Mouse (Mus musculus) CH12.LX (cell line): ENCODE results near the gene Arg1. TPM values are rescaled to one million over a fixed set of nuclear protein-coding genes. Genes with fewer than 3 reads are reported as not detected.

Experiments used
- DNase-seq: peaks from one replicate; pipeline ENCODE4 v3.0.0-alpha.2; 2013; ENCODE audit errors: extremely low read depth
- H3K27ac ChIP-seq: 2 replicates; pipeline ENCODE4 v1.5.1; 2012; ENCODE audit warnings: low read depth, mild to moderate bottlenecking, control low read depth, moderate library complexity; ENCODE audit not compliant: insufficient read depth
- H3K27me3 ChIP-seq: replicated peaks from 2 replicates; pipeline ENCODE3; 2012; ENCODE audit warnings: inconsistent platforms
- H3K36me3 ChIP-seq, 2 experiments: replicated peaks in 1 of 2; 2 replicates each; pipeline versions ENCODE3 to v1.6.1; 2012; ENCODE audit warnings: inconsistent platforms in 1 of 2, low read length in 1 of 2, mild to moderate bottlenecking in 1 of 2, mixed read lengths in 1 of 2, moderate library complexity in 1 of 2; ENCODE audit not compliant: control insufficient read depth in 1 of 2, insufficient read depth in 1 of 2
- H3K4me1 ChIP-seq, 2 experiments: 2 replicates each; pipeline ENCODE4 v1.6.1; 2012; ENCODE audit warnings: inconsistent platforms in 1 of 2, moderate library complexity in 1 of 2; ENCODE audit not compliant: insufficient read depth in 2 of 2, control insufficient read depth in 1 of 2
- H3K4me2 ChIP-seq: 2 replicates; pipeline ENCODE4 v1.6.1; 2012; ENCODE audit warnings: low read depth, mild to moderate bottlenecking, control low read depth; ENCODE audit not compliant: poor library complexity, insufficient read depth, severe bottlenecking
- H3K4me3 ChIP-seq, 3 experiments: fragments of 150-350 bp in 1 of 3; sonication (generic) in 1 of 3; replicated peaks in 1 of 3; 2 replicates each; pipeline versions ENCODE3 to v1.5.1; 2011 to 2012; ENCODE audit warnings: low read depth in 2 of 3, low read length in 2 of 3, mild to moderate bottlenecking in 2 of 3, moderate library complexity in 2 of 3, control low read depth in 1 of 3, improper control_type of control experiment in 1 of 3, inconsistent platforms in 1 of 3, mixed read lengths in 1 of 3; ENCODE audit not compliant: poor library complexity in 1 of 3
- H3K79me2 ChIP-seq: replicated peaks from 2 replicates; pipeline ENCODE4 v1.6.1; 2012; ENCODE audit warnings: mild to moderate bottlenecking, moderate library complexity; ENCODE audit not compliant: control insufficient read depth, poor library complexity, insufficient read depth, severe bottlenecking; ENCODE audit errors: extremely low read depth
- H3K9ac ChIP-seq: 2 replicates; pipeline ENCODE4 v1.6.1; 2012; ENCODE audit warnings: low read depth, mild to moderate bottlenecking, control low read depth, moderate library complexity; ENCODE audit not compliant: insufficient read depth
- H3K9me3 ChIP-seq: replicated peaks from 2 replicates; pipeline ENCODE3; 2012; ENCODE audit warnings: low read length, inconsistent platforms, mixed read lengths
- CHD1 ChIP-seq: IDR thresholded peaks from 2 replicates; pipeline ENCODE4 v1.6.1; 2012; ENCODE audit warnings: low read depth, low read length, improper control_type of control experiment, inconsistent platforms
- CHD2 ChIP-seq: IDR thresholded peaks from 2 replicates; pipeline ENCODE4 v1.6.1; 2011; ENCODE audit warnings: low read length, improper control_type of control experiment
- CTCF ChIP-seq, 2 experiments: IDR thresholded peaks in 1 of 2; conservative IDR thresholded peaks in 1 of 2; 2 replicates each; pipeline ENCODE4 v1.5.1; 2011 to 2012; ENCODE audit warnings: low read depth in 2 of 2, low read length in 2 of 2, improper control_type of control experiment in 1 of 2, inconsistent platforms in 1 of 2, mild to moderate bottlenecking in 1 of 2, moderate library complexity in 1 of 2
- ELF1 ChIP-seq: IDR thresholded peaks from 2 replicates; pipeline ENCODE4 v1.6.1; 2014; ENCODE audit warnings: low read depth, mild to moderate bottlenecking, inconsistent platforms, low read length, improper control_type of control experiment
- EP300 ChIP-seq: IDR thresholded peaks from 2 replicates; pipeline ENCODE4 v1.6.1; 2011; ENCODE audit warnings: low read length, improper control_type of control experiment
- GABPA ChIP-seq: IDR thresholded peaks from 2 replicates; pipeline ENCODE4 v1.6.1; 2012; ENCODE audit warnings: low read depth, low read length, improper control_type of control experiment, inconsistent platforms; ENCODE audit not compliant: insufficient replicate concordance
- HCFC1 ChIP-seq: IDR thresholded peaks from 2 replicates; pipeline ENCODE4 v1.6.1; 2012; ENCODE audit warnings: low read depth, mild to moderate bottlenecking, inconsistent platforms, low read length, improper control_type of control experiment
- IRF4 ChIP-seq: IDR thresholded peaks from 2 replicates; pipeline ENCODE4 v1.6.1; 2014; ENCODE audit warnings: low read depth, mild to moderate bottlenecking, inconsistent platforms, low read length, improper control_type of control experiment
- JUN ChIP-seq: IDR thresholded peaks from 2 replicates; pipeline ENCODE4 v1.6.1; 2011; ENCODE audit warnings: low read depth, mild to moderate bottlenecking, low read length, improper control_type of control experiment, moderate library complexity; ENCODE audit not compliant: insufficient read depth
- MAFK ChIP-seq: IDR thresholded peaks from 2 replicates; pipeline ENCODE4 v1.6.1; 2011; ENCODE audit warnings: low read length, improper control_type of control experiment; ENCODE audit not compliant: insufficient replicate concordance
- MXI1 ChIP-seq: IDR thresholded peaks from 2 replicates; pipeline ENCODE4 v1.6.1; 2011; ENCODE audit warnings: mild to moderate bottlenecking, low read depth, low read length, improper control_type of control experiment
- MYC ChIP-seq: IDR thresholded peaks from 2 replicates; pipeline ENCODE4 v1.6.1; 2011; ENCODE audit warnings: low read depth, mild to moderate bottlenecking, improper control_type of control experiment, low read length
- NELFE ChIP-seq: IDR thresholded peaks from 2 replicates; pipeline ENCODE4 v1.6.1; 2011; ENCODE audit warnings: low read depth, low read length, improper control_type of control experiment
- NRF1 ChIP-seq: IDR thresholded peaks from 2 replicates; pipeline ENCODE4 v1.6.1; 2014; ENCODE audit warnings: low read depth, mild to moderate bottlenecking, inconsistent platforms, low read length, improper control_type of control experiment, moderate library complexity
- POLR2A ChIP-seq: IDR thresholded peaks from 2 replicates; pipeline ENCODE4 v1.6.1; 2011; ENCODE audit warnings: low read depth, mild to moderate bottlenecking, improper control_type of control experiment, low read length
- UBTF ChIP-seq: IDR thresholded peaks from 2 replicates; pipeline ENCODE4 v1.6.1; 2012; ENCODE audit warnings: low read depth, mild to moderate bottlenecking, inconsistent platforms, low read length, improper control_type of control experiment, moderate library complexity
- USF1 ChIP-seq: IDR thresholded peaks from 2 replicates; pipeline ENCODE4 v1.6.1; 2014; ENCODE audit warnings: low read depth, mild to moderate bottlenecking, inconsistent platforms, low read length, improper control_type of control experiment
- USF2 ChIP-seq: conservative IDR thresholded peaks from 2 replicates; pipeline ENCODE4 v1.6.1; 2011; ENCODE audit warnings: low read depth, low read length, improper control_type of control experiment
- ZC3H11A ChIP-seq: IDR thresholded peaks from 2 replicates; pipeline ENCODE4 v1.6.1; 2012; ENCODE audit warnings: low read depth, mild to moderate bottlenecking, inconsistent platforms, low read length, improper control_type of control experiment
- ZKSCAN1 ChIP-seq: IDR thresholded peaks from 2 replicates; pipeline ENCODE4 v1.6.1; 2012; ENCODE audit warnings: low read depth, inconsistent platforms, low read length, improper control_type of control experiment, borderline replicate concordance
- ZMIZ1 ChIP-seq: IDR thresholded peaks from 2 replicates; pipeline ENCODE4 v1.6.1; 2012; ENCODE audit warnings: low read depth, mild to moderate bottlenecking, inconsistent platforms, low read length, improper control_type of control experiment
- ZNF384 ChIP-seq: IDR thresholded peaks from 2 replicates; pipeline ENCODE4 v1.6.1; 2012; ENCODE audit warnings: low read depth, low read length, improper control_type of control experiment, inconsistent platforms
- dilution Hi-C: fragments of 300-500 bp; cut with MboI; formaldehyde crosslinking; loops from 2 replicates; pipeline ENCODE4 v1.14.3; 2020; ENCODE audit warnings: low sequenced_read_pairs; ENCODE audit not compliant: extremely low pct_unique_long_range_greater_than_20kb, extremely low pct_ligation_motif_present
- in situ Hi-C: fragments of 300-500 bp; cut with MboI; formaldehyde crosslinking; loops from 3 replicates; pipeline ENCODE4 v1.14.3; 2019; ENCODE audit warnings: low sequenced_read_pairs, low pct_ligation_motif_present, low pct_unique_long_range_greater_than_20kb, mixed read lengths
- polyA plus RNA-seq: library from polyadenylated mRNA; unstranded; fragments of >175 nt; gene quantifications from 2 replicates; pipeline ENCODE4 v1.2.1, GENCODE M21; 2012; ENCODE audit warnings: low read depth; ENCODE audit not compliant: insufficient read length
- total RNA-seq, 2 experiments: library from RNA; depleted of rRNA; stranded (reverse); fragments of 300-350 nt in 1 of 2; fragments of >200 nt in 1 of 2; gene quantifications; 2 replicates each; pipeline ENCODE4 v1.2.3; 2012 to 2014

The Arg1 gene
- total and polyA plus RNA-seq, 3 experiments = 0.20 to 0.55 (median 0.20) TPM

- in situ Hi-C loops = no loop called here
Observed at GRCm38 (mm10) chr10:24965821-24966550, 38.7 kb upstream of the Arg1 start.

DNA sequence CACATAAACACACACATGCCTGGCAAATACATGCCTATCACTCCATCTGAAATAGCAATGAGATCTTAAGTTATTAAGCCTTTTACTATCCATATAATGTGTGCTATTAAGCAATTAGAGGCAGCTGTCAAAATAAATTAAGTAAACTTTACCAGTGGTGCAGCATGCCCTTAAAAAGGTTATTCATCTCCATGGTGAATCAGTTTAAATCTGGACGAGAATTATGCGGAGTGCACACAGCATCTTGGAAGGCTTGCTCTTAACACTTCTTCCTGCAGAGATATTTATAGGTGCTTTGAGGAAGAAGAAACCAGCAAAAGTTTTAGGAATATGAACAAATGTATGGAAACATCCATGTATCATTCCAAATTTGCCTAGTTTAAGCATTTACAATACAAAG, 34.6 kb upstream of the Arg1 start:
- H3K36me3 ChIP-seq = no peaks in the 10 kb centered on the region
- no peaks in the 10 kb centered on the region for H3K27me3 ChIP-seq
- no peak overlapping the region for H3K4me3 ChIP-seq
- no peak overlapping the region for H3K9ac ChIP-seq
- in situ Hi-C loops = no loop called here
- no peaks in the 10 kb centered on the region for H3K9me3 ChIP-seq
- H3K4me2 ChIP-seq = no peak overlapping the region
- H3K79me2 ChIP-seq = no peaks in the 10 kb centered on the region
- H3K27ac ChIP-seq = no peak overlapping the region
- no peak for DNase-seq
- H3K4me1 ChIP-seq = peaks cover 5 to 10% of the 10 kb centered on the region in 2 experiments; a peak in 3 of 4 replicates
- no peak for TF ChIP-seq MXI1
- no peak for TF ChIP-seq ZMIZ1
- no peak for TF ChIP-seq ZC3H11A
- TF ChIP-seq MAFK = no peak
- TF ChIP-seq GABPA = no peak
- no peak for TF ChIP-seq NELFE
- no peak for TF ChIP-seq JUN
- no peak for TF ChIP-seq USF1
- TF ChIP-seq CHD1 = no peak
- no peak for TF ChIP-seq ZKSCAN1
- TF ChIP-seq ELF1 = no peak
- TF ChIP-seq POLR2A = no peak
- no peak for TF ChIP-seq HCFC1
- TF ChIP-seq NRF1 = no peak
- no peak for TF ChIP-seq CHD2
- no peak for TF ChIP-seq CTCF (conservative IDR thresholded peaks at IDR 0.05 in 1 of 2, IDR thresholded peaks at IDR 0.05 in 1 of 2; ENCODE audit: low read depth in 2 of 2, low read length in 2 of 2)
- no peak for TF ChIP-seq EP300
- TF ChIP-seq UBTF = no peak
- no peak for TF ChIP-seq IRF4
- TF ChIP-seq MYC = no peak
- dilution Hi-C loops = no loop called here

More at GRCm38 (mm10) chr10:24965821-24966550, 38.7 kb upstream of the Arg1 start:
- Histone ChIP-seq H3K4me3 (no peak overlapping the region), H3K4me2 (no peak overlapping the region), H3K79me2 (no peaks in the 10 kb centered on the region), H3K27me3 (no peaks in the 10 kb centered on the region), H3K36me3 (no peaks in the 10 kb centered on the region), H3K9ac (no peak overlapping the region), H3K27ac (no peak overlapping the region), H3K9me3 (no peaks in the 10 kb centered on the region), H3K4me1 (no peaks in the 10 kb centered on the region)
- dilution Hi-C loops = no loop called here
- DNase-seq = no peak
- TF ChIP-seq ZNF384 = no peak
- TF ChIP-seq CTCF (conservative IDR thresholded peaks at IDR 0.05 in 1 of 2, IDR thresholded peaks at IDR 0.05 in 1 of 2; ENCODE audit: low read depth in 2 of 2, low read length in 2 of 2) = no peak
- no peak for TF ChIP-seq USF2
